In the genomic region with DNA sequence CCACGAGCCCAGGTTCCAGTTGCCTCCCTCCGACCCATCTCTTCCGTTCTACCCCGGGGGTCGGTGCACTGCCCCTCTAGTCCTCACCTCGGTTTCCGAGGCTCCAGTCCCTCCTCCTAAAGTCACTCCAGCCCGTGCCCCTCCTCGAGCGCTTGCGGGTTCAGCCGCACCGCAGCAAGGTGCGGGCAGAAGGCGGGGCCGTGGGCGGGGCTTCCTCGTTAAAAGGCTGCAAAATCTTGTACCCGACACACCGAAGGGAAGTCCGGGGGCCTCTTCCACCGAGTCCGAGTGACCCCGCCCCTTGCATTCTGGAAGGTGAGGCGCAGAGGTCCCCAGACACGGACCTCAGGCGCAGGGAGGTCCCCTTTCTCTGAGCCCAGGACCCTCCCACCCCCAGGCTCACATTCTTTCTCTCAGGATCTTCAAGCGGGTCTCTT, we compare ENCODE assay signal across 8 mouse cellular contexts. TPM values are rescaled to one million over a fixed set of nuclear protein-coding genes. Genes with fewer than 3 reads are reported as not detected.
DNase-seq lines count a peak whose midpoint lies in the region; ATAC-seq and TF ChIP-seq lines count a peak whose summit lies in the region.

Gene Klk8, plus strand, starts transcription at position 245 of the 437 bp plus-strand sequence.

- peak; percentile 51 for TF ChIP-seq POLR2A in CH12.LX (IDR thresholded peaks at IDR 0.05; ENCODE audit: low read depth, low read length)

- peaks cover 6 to 20% of the 10 kb centered on the region in 2 experiments for H3K4me1 ChIP-seq in CH12.LX (ENCODE audit: control insufficient read depth in 1 of 2, insufficient read depth in 2 of 2)
- H3K4me1 ChIP-seq in liver, postnatal 0 days (ENCODE audit: insufficient read depth): peaks cover 10% of the 10 kb centered on the region
- H3K4me1 ChIP-seq in neural tube, embryonic 13.5 days (replicated peaks): peaks cover 17% of the 10 kb centered on the region

- dilution Hi-C loops in CH12.LX (cut with MboI; ENCODE audit: extremely low pct_ligation_motif_present, extremely low pct_unique_long_range_greater_than_20kb, low sequenced_read_pairs): no loop called here

- no peak for TF ChIP-seq CTCF in CH12.LX (conservative IDR thresholded peaks at IDR 0.05 in 1 of 2, IDR thresholded peaks at IDR 0.05 in 1 of 2; ENCODE audit: low read depth in 2 of 2, low read length in 2 of 2)
- no peak for TF ChIP-seq CTCF in liver, postnatal 0 days (IDR thresholded peaks at IDR 0.05; ENCODE audit: low read depth)

- peak; percentile 62 for ATAC-seq in activated CD4-positive, CD25-positive, alpha-beta regulatory T cell, adult 4 months
- ATAC-seq in liver, postnatal 0 days: peak; percentile 10; the same call in 1 of the 2 replicates
- peak; percentile 57; the same call in 1 of the 2 replicates for ATAC-seq in neural tube, embryonic 13.5 days (ENCODE audit: low read depth)

- peak within 1 kb of the TSS; percentile 19; the same call in 1 of the 2 replicates for H3K9ac ChIP-seq in CH12.LX (ENCODE audit: insufficient read depth, low read depth)
- no peak within 1 kb of the TSS for H3K9ac ChIP-seq in liver, postnatal 0 days (replicated peaks)
- H3K9ac ChIP-seq in neural tube, embryonic 13.5 days: peak within 1 kb of the TSS; percentile 62

- no peak for DNase-seq in CH12.LX (ENCODE audit: extremely low read depth)
- DNase-seq in heart, adult 8-10 months (ENCODE audit: low spot score): peak; percentile 13
- peak; percentile 17 for DNase-seq in kidney, adult 18-20 months
- peak; percentile 27 for DNase-seq in liver, postnatal 0 days
- no peak for DNase-seq in left cerebral cortex, postnatal 25 days (ENCODE audit: low spot score in 2 of 2)
- no peak for DNase-seq in ovary, postnatal 14 days (ENCODE audit: low spot score)

- no peaks in the 10 kb centered on the region for H3K79me2 ChIP-seq in CH12.LX (replicated peaks; ENCODE audit: control insufficient read depth, extremely low read depth, insufficient read depth, poor library complexity, severe bottlenecking)

- peak within 1 kb of the TSS; percentile 70 for H3K4me2 ChIP-seq in CH12.LX (ENCODE audit: insufficient read depth, low read depth, poor library complexity, severe bottlenecking)
- peak within 1 kb of the TSS; percentile 75 for H3K4me2 ChIP-seq in liver, postnatal 0 days (ENCODE audit: low read depth, low read length)
- peak within 1 kb of the TSS; percentile 63 for H3K4me2 ChIP-seq in neural tube, embryonic 13.5 days

- H3K27me3 ChIP-seq in CH12.LX (replicated peaks): peaks cover 86% of the 10 kb centered on the region
- peaks cover 21% of the 10 kb centered on the region for H3K27me3 ChIP-seq in liver, postnatal 0 days (ENCODE audit: insufficient read depth, low read length)
- peaks cover 49% of the 10 kb centered on the region for H3K27me3 ChIP-seq in neural tube, embryonic 13.5 days

- no peak for TF ChIP-seq EP300 in CH12.LX (IDR thresholded peaks at IDR 0.05; ENCODE audit: low read length)
- TF ChIP-seq EP300 in liver, postnatal 0 days (IDR thresholded peaks at IDR 0.05; ENCODE audit: low read depth): no peak

- peaks cover 0 to 4% of the 10 kb centered on the region in 2 experiments for H3K36me3 ChIP-seq in CH12.LX (replicated peaks in 1 of 2; ENCODE audit: control insufficient read depth in 1 of 2, insufficient read depth in 1 of 2, low read length in 1 of 2)
- no peaks in the 10 kb centered on the region for H3K36me3 ChIP-seq in liver, postnatal 0 days (replicated peaks; ENCODE audit: insufficient read depth, low read length)
- no peaks in the 10 kb centered on the region for H3K36me3 ChIP-seq in neural tube, embryonic 13.5 days

- TF ChIP-seq RAD21 in CH12.LX (IDR thresholded peaks at IDR 0.05; ENCODE audit: low read depth, low read length): no peak

- H3K9me3 ChIP-seq in CH12.LX (replicated peaks; ENCODE audit: low read length): no peaks in the 10 kb centered on the region
- H3K9me3 ChIP-seq in liver, postnatal 0 days (ENCODE audit: low read length): no peaks in the 10 kb centered on the region
- H3K9me3 ChIP-seq in neural tube, embryonic 13.5 days: no peaks in the 10 kb centered on the region

- peak within 1 kb of the TSS; percentile 15 to 72 (median 52) for H3K4me3 ChIP-seq in CH12.LX (replicated peaks in 1 of 3; ENCODE audit: low read depth in 2 of 3, low read length in 2 of 3, poor library complexity in 1 of 3)
- H3K4me3 ChIP-seq in liver, postnatal 0 days (ENCODE audit: low read depth, low read length): peak within 1 kb of the TSS; percentile 39
- H3K4me3 ChIP-seq in neural tube, embryonic 13.5 days: peak within 1 kb of the TSS; percentile 41

- WGBS in liver, postnatal 0 days (ENCODE audit: insufficient replicate concordance): under 1% methylated on average over 28 of the region's 28 CpGs
- under 1% methylated on average over 28 of the region's 28 CpGs for WGBS in neural tube, embryonic 13.5 days

- in situ Hi-C loops in CH12.LX (cut with MboI; ENCODE audit: low pct_ligation_motif_present, low pct_unique_long_range_greater_than_20kb, low sequenced_read_pairs): loop anchor here (25.0 kb wide), 1 partner anchor 310 kb away; the partner anchor contains the start of gene Iglon5

- H3K27ac ChIP-seq in CH12.LX (ENCODE audit: insufficient read depth, low read depth): no peak within 1 kb of the TSS
- H3K27ac ChIP-seq in liver, postnatal 0 days (ENCODE audit: low read depth): no peak within 1 kb of the TSS
- no peak within 1 kb of the TSS for H3K27ac ChIP-seq in neural tube, embryonic 13.5 days (replicated peaks)

- intact Hi-C loops in left cerebral cortex, postnatal 25 days (cut with DNase I): no loop called here

TF ChIP-seq in CH12.LX, 34 proteins besides CTCF, POLR2A, EP300 and RAD21:
- TF ChIP-seq TCF12 (IDR thresholded peaks at IDR 0.05; ENCODE audit: low read depth, low read length): 0 out of 2 replicates have a peak, but pooled peaks have one; percentile 29
- peak; percentile 15; the same call in 1 of the 2 replicates for TF ChIP-seq HCFC1 (IDR thresholded peaks at IDR 0.05; ENCODE audit: low read depth, low read length)
- TF ChIP-seq ZMIZ1 (IDR thresholded peaks at IDR 0.05; ENCODE audit: low read depth, low read length): no peak

RNA-seq across cellular contexts. Expression of gene Klk8, which starts in this region (rescaled TPM):
- total RNA-seq in CH12.LX (2012; rRNA removed) (43.5 and 51.2 TPM in 2 replicates), CH12.LX (2014; rRNA removed) (2.3 and 5.5 TPM in 2 replicates)
- 5.0 and 5.3 TPM in 2 replicates for polyA plus RNA-seq in CH12.LX (2012; ENCODE audit: insufficient read length, low read depth)
- polyA plus RNA-seq in activated CD4-positive, CD25-positive, alpha-beta regulatory T cell, adult 4 months (2017; shearing (Covaris generic)): 100 to 1,000 TPM; 179 to 197 TPM
- 10 to 100 TPM in 3 of 4 experiments, 1 to 10 TPM in 1; 9.4 to 12.4 (median 11.2) TPM for total RNA-seq in heart, adult 8-10 months (2022)
- polyA plus RNA-seq in liver, postnatal 0 days (2015; fragmentation: Nextera tagmentation; extraction: Ambion mirVana): 2.2 and 3.2 TPM in 2 replicates
- polyA plus RNA-seq in neural tube, embryonic 13.5 days (2015; fragmentation: Nextera tagmentation; extraction: Ambion mirVana): 8.0 and 8.3 TPM in 2 replicates
- total RNA-seq in left cerebral cortex, postnatal 25 days (2021): 1 to 10 TPM; 2.2 to 3.3 TPM

Comparison
In these comparisons a context has a peak if more than half of its experiments do, and no peak if none do; other contexts are left out.
1. RNA of gene Klk8 (polyA plus RNA-seq): 179 to 197 TPM in activated CD4-positive, CD25-positive, alpha-beta regulatory T cell, adult 4 months; 8.0 to 8.3 TPM in neural tube, embryonic 13.5 days, 5.0 to 5.3 TPM in CH12.LX and 2.2 to 3.2 TPM in liver, postnatal 0 days; every median in the first group is over 10 times any median in the second.
2. DNase-seq: peak in heart, adult 8-10 months (single experiment), kidney, adult 18-20 months (single experiment) and liver, postnatal 0 days (single experiment); none in CH12.LX (single experiment), left cerebral cortex, postnatal 25 days (0 of 2) and ovary, postnatal 14 days (single experiment).
3. ATAC-seq: peak in every context shown above with its lines; median percentile 62 in activated CD4-positive, CD25-positive, alpha-beta regulatory T cell, adult 4 months; 57 in neural tube, embryonic 13.5 days; 10 in liver, postnatal 0 days.
4. Peak in every context shown above with its lines, with median percentiles within 50 percentile points of each other: H3K4me2 ChIP-seq and H3K4me3 ChIP-seq.